ENCODE assay signal across 27 mouse cellular contexts in the genomic region with DNA sequence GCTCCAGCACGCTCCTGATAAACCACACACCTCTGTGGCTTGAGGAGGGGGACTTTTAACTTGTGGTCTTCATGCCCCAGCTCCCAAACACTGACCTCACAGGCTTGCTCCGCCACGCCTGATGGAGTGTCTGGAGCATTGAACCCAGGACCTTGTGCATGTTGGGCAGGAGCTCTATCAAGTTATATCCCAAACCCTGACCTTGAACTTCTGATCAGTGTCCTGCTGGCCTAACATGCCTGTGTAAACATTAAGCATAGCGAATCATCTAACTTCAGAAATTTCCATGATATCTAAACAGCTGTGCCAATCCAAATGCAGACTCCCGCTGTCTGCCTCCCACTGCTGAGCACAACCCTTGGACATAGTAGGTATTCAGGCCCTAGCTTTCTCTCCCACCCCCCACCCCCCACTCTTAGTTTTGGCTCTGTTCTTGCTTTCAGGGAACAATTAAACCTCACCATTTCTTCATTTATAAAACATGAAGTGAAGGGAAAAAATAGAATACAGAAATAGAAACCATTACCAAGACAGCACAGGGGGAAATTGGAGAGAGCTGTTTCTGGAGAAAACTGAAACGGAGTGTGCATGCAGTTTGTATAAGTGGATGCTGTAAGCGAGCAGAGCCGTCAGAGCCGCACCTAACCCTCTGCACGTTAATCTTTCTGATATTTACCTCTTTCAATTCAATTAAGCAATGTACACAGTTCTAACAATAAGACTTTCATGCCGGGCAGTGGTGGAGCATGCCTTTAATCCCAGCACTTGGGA. TPM values are rescaled to one million over a fixed set of nuclear protein-coding genes. Genes with fewer than 3 reads are reported as not detected.
A peak's percentile ranks its signal among the peaks of the same experiment; 100 is the strongest.
DNase-seq lines count a peak whose midpoint lies in the region; ATAC-seq and TF ChIP-seq lines count a peak whose summit lies in the region.
"Had no signal": no experiment of that assay in that cellular context is flagged by ENCODE, and none has a peak within 500 bp of the region (broad histone marks: within the 10 kb centered on the region; RNA-seq: fewer than 3 reads in every experiment).

No protein-coding gene starts in this region.

- DNase-seq in heart, adult 11 months: peak; percentile 58
- DNase-seq in left cerebral cortex, adult 2 months (ENCODE audit: extremely low spot score in 1 of 2, low spot score in 2 of 2): no peak
- DNase-seq in left cerebral cortex, adult 11 months (ENCODE audit: low spot score): no peak
- peak; percentile 66 for DNase-seq in brain, adult 2 months (ENCODE audit: low read depth, low spot score)
- DNase-seq in hindbrain, embryonic 11.5 days (ENCODE audit: low spot score): no peak
- DNase-seq: adrenal gland, adult 2 months; adrenal gland, postnatal 14 days; cerebellum, adult 11-12 months; cerebellum, adult 8-10 months; cerebellum, postnatal 10 days; embryo, embryonic 11 days; gastrocnemius, postnatal 10 days; gastrocnemius, postnatal 36 days; heart, postnatal 14 days; kidney, adult 11 months had no signal

- 81% methylated on average over 11 of the region's 11 CpGs for whole genome bisulfite sequencing in heart, embryonic 11.5 days (ENCODE audit: insufficient replicate concordance)
- WGBS in hindbrain, embryonic 11.5 days: 88% methylated on average over 11 of the region's 11 CpGs

- H3K27ac ChIP-seq in heart, embryonic 11.5 days (ENCODE audit: low read depth, low read length): no peak overlapping the region
- H3K27ac ChIP-seq in left cerebral cortex, adult 2 months: peak overlapping the region; percentile 67
- H3K27ac ChIP-seq in cortical plate, adult 2 months (ENCODE audit: insufficient read depth, low read length): peak overlapping the region; percentile 41; the same call in 1 of the 2 replicates
- H3K27ac ChIP-seq in hindbrain, embryonic 11.5 days (ENCODE audit: low read depth, low read length): no peak overlapping the region
- H3K27ac ChIP-seq: embryonic facial prominence, embryonic 10.5 days; embryonic facial prominence, embryonic 13.5 days; forebrain, embryonic 13.5 days; heart, embryonic 13.5 days; hindbrain, embryonic 13.5 days; intestine, embryonic 15.5 days had no signal

- H3K4me3 ChIP-seq in heart, embryonic 11.5 days (ENCODE audit: low read depth, low read length): no peak overlapping the region
- no peak overlapping the region for H3K4me3 ChIP-seq in left cerebral cortex, adult 2 months
- no peak overlapping the region for H3K4me3 ChIP-seq in cortical plate, adult 2 months (ENCODE audit: insufficient read depth, low read length)
- no peak overlapping the region for H3K4me3 ChIP-seq in hindbrain, embryonic 11.5 days (ENCODE audit: low read depth, low read length)
- H3K4me3 ChIP-seq: embryonic facial prominence, embryonic 10.5 days; embryonic facial prominence, embryonic 13.5 days; erythroblast, embryonic 14.5 days; forebrain, embryonic 13.5 days; heart, embryonic 13.5 days; hindbrain, embryonic 13.5 days; intestine, embryonic 15.5 days had no signal

- intact Hi-C loops in left cerebral cortex, adult 2 months (cut with DNase I): no loop called here

- H3K4me1 ChIP-seq in heart, embryonic 11.5 days (ENCODE audit: control insufficient read depth, insufficient read depth, low read length): 0 out of 2 replicates have a peak, but pooled peaks cover 5% of the 10 kb centered on the region
- H3K4me1 ChIP-seq in cortical plate, adult 2 months (ENCODE audit: control insufficient read depth, insufficient read depth, low read length): peaks cover 8% of the 10 kb centered on the region
- no peaks in the 10 kb centered on the region for H3K4me1 ChIP-seq in hindbrain, embryonic 11.5 days (replicated peaks; ENCODE audit: control insufficient read depth, insufficient read depth, low read length)
- H3K4me1 ChIP-seq: forebrain, embryonic 13.5 days; intestine, embryonic 15.5 days had no signal

- H3K36me3 ChIP-seq in heart, embryonic 11.5 days (ENCODE audit: control insufficient read depth, insufficient read depth, low read length): no peaks in the 10 kb centered on the region
- H3K36me3 ChIP-seq in hindbrain, embryonic 11.5 days (ENCODE audit: control insufficient read depth, insufficient read depth, low read length): no peaks in the 10 kb centered on the region
- H3K36me3 ChIP-seq: embryonic facial prominence, embryonic 10.5 days; embryonic facial prominence, embryonic 13.5 days; heart, embryonic 13.5 days; hindbrain, embryonic 13.5 days; intestine, embryonic 15.5 days had no signal

- H3K9me3 ChIP-seq in heart, embryonic 11.5 days (replicated peaks; ENCODE audit: control insufficient read depth, low read length): no peaks in the 10 kb centered on the region
- no peaks in the 10 kb centered on the region for H3K9me3 ChIP-seq in hindbrain, embryonic 11.5 days (ENCODE audit: control insufficient read depth, low read length)
- H3K9me3 ChIP-seq: embryonic facial prominence, embryonic 10.5 days; embryonic facial prominence, embryonic 13.5 days; forebrain, embryonic 13.5 days; heart, embryonic 13.5 days; hindbrain, embryonic 13.5 days; intestine, embryonic 15.5 days had no signal

- no peak for TF ChIP-seq POLR2A in cortical plate, adult 2 months (IDR thresholded peaks at IDR 0.05; ENCODE audit: extremely low read depth, insufficient read depth, low read length)

- H3K4me2 ChIP-seq in heart, embryonic 11.5 days: no peak overlapping the region
- H3K4me2 ChIP-seq in hindbrain, embryonic 11.5 days (replicated peaks; ENCODE audit: low read depth, low read length): no peak overlapping the region
- H3K4me2 ChIP-seq: embryonic facial prominence, embryonic 13.5 days; forebrain, embryonic 13.5 days; heart, embryonic 13.5 days; hindbrain, embryonic 13.5 days; intestine, embryonic 15.5 days had no signal

- no peaks in the 10 kb centered on the region for H3K27me3 ChIP-seq in heart, embryonic 11.5 days (ENCODE audit: control insufficient read depth, insufficient read depth, low read length)
- H3K27me3 ChIP-seq in hindbrain, embryonic 11.5 days (ENCODE audit: control insufficient read depth, insufficient read depth, low read length): no peaks in the 10 kb centered on the region
- H3K27me3 ChIP-seq: forebrain, embryonic 13.5 days; heart, embryonic 13.5 days; hindbrain, embryonic 13.5 days; intestine, embryonic 15.5 days had no signal

- H3K9ac ChIP-seq in heart, embryonic 11.5 days (ENCODE audit: low read depth, low read length): no peak overlapping the region
- H3K9ac ChIP-seq in hindbrain, embryonic 11.5 days (ENCODE audit: low read depth, low read length): no peak overlapping the region
- H3K9ac ChIP-seq: embryonic facial prominence, embryonic 13.5 days; forebrain, embryonic 13.5 days; heart, embryonic 13.5 days; hindbrain, embryonic 13.5 days; intestine, embryonic 15.5 days had no signal

- no peak for ATAC-seq in heart, embryonic 11.5 days (replicated peaks; ENCODE audit: insufficient number of reproducible peaks, low FRiP score, low TSS enrichment)
- no peak for ATAC-seq in hindbrain, embryonic 11.5 days (ENCODE audit: low FRiP score)
- ATAC-seq: CD4-positive, CD25-positive, alpha-beta regulatory T cell, adult 4 months; forebrain, embryonic 13.5 days; forebrain, embryonic 16.5 days; hindbrain, embryonic 16.5 days; intestine, embryonic 15.5 days had no signal

- TF ChIP-seq CTCF in left cerebral cortex, adult 2 months (IDR thresholded peaks at IDR 0.05): no peak
- TF ChIP-seq CTCF in cortical plate, adult 2 months (IDR thresholded peaks at IDR 0.05; ENCODE audit: extremely low read depth, insufficient read depth, low read length): no peak

RNA-seq across cellular contexts. Expression of gene Sgk1, which starts 34.5 kb away (rescaled TPM):
- 22.2 and 26.7 TPM in 2 replicates for polyA plus RNA-seq in heart, embryonic 11.5 days (2014; fragmentation: Nextera tagmentation; extraction: Ambion mirVana)
- total RNA-seq in left cerebral cortex, adult 2 months (2021): 100 to 1,000 TPM; 104 to 135 TPM
- polyA plus RNA-seq in cortical plate, adult 2 months (2012; rRNA removed): 58.4 and 64.1 TPM in 2 replicates
- 24.6 and 25.6 TPM in 2 replicates for polyA plus RNA-seq in hindbrain, embryonic 11.5 days (2014; fragmentation: Nextera tagmentation; extraction: Ambion mirVana)

Comparison
In these comparisons a context has a peak if more than half of its experiments do, and no peak if none do; other contexts are left out.
1. DNase-seq: peak in heart, adult 11 months (single experiment) and brain, adult 2 months (single experiment); none in left cerebral cortex, adult 2 months (0 of 2), left cerebral cortex, adult 11 months (single experiment) and hindbrain, embryonic 11.5 days (single experiment).
2. H3K27ac ChIP-seq: peak in left cerebral cortex, adult 2 months (single experiment) and cortical plate, adult 2 months (single experiment); none in heart, embryonic 11.5 days (single experiment) and hindbrain, embryonic 11.5 days (single experiment).